Mouse (Mus musculus) right cerebral cortex, adult 2 months (tissue): ENCODE data around the gene Hk1.
"Not testable (repeated sequence)": the region's sequence is repeated elsewhere in the genome, so short reads cannot be mapped to it uniquely, and the experiment has no call there.

Experiments
- DNase-seq, 2 experiments: peaks; one replicate each; pipeline ENCODE4 v3.0.0; 2021 to 2022; ENCODE audit warnings: low spot score in 2 of 2

Gene Hk1

GRCm38 (mm10) chr10:62341956-62342355 is 37.8 kb downstream of the Hk1 start:
- DNase-seq, result no peak

DNA sequence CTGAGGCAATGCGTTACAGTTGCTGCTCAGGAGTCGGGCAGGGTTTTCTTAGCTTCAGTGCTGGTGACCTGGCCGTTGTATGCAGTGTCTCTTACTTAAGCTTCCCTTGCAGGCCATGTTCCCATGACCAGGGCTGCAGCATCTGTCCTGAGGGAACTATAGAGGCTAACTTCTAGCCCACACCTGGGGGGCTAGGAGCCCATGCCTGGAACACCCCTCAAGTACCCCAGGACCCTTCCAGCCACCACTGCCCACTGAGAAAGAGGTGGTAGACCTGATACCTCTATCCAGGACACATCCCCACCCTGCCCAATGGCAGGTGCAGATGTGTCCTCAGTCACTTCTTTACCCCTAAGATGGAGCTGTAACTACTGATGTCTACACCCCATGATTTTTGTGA is 38.7 kb downstream of the Hk1 start:
- no peak for DNase-seq

- peak; percentile 96 to 97 for DNase-seq
Observed at GRCm38 (mm10) chr10:62340095-62340731, 39.5 kb downstream of the Hk1 start.

- DNase-seq, result peak; percentile 65 to 76
Observed at GRCm38 (mm10) chr10:62339211-62340094, 40.3 kb downstream of the Hk1 start.

DNA sequence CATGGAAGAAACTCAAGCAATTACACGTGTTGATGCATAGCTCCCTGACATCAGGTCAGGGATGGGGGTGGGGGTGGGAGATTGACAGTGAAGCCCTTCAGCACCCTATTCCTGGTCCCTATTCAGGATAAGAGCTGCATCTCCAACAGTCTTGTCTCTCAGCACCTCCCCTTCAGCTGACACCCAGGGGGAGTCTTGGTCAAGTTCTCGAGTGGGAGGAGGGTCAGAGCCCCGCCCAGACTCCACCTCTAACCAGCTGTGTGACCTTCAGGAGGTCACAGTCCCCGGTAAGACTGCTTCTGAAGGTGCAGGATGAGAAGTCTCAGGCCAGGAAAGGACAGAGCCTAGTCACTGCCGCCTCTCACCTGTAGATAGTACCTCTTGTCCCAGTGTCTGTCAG is 41.1 kb downstream of the Hk1 start:
- no peak for DNase-seq

- DNase-seq, result no peak
Observed at GRCm38 (mm10) chr10:62338176-62338575, 41.5 kb downstream of the Hk1 start.

DNA sequence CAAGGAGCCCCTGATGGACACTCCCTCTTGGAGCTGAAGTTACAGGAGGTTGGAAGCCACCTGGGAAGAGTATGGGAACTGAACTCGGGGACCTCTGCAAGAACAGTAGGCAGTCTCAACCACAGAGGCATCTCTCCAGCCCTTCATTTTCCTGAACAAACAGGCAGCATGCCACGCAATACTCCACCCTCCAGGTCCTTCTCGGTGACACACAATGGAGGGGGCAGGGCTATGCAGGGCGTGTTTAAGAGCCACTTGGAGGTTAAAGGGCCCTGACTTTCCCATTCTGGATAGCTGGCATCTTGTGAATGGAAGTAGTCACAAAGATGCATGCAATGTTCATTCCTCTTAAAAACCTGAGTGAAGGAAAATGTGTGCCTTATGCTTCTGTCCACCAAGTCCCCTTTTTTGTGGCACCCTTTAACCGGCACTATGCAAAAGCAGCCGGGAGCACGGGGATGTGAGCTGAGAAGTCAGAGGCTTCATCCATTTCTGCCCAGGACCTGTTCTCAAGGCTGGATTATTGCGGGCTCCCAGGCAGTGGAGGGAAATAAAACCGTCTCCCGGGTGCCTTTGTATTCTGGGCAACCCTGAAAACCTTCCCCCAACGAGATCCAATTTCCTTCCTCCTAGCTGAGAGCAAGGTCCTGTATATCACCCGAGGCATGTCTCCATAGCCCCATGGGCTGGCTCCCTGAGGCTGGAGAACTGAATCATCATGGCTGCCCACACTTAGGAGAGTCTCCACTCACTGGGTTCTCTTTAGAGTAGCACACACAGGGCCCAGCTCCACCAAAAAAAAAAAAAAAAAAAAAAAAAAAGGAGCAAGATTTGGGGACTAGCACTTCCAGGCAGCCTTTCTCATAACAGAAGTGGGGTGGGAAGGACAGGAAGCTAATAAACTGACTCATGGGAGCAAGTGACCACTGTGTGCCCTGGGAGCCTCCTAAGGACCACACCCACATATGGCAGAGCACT is 42.8 kb downstream of the Hk1 start:
- DNase-seq, result no peak

DNA sequence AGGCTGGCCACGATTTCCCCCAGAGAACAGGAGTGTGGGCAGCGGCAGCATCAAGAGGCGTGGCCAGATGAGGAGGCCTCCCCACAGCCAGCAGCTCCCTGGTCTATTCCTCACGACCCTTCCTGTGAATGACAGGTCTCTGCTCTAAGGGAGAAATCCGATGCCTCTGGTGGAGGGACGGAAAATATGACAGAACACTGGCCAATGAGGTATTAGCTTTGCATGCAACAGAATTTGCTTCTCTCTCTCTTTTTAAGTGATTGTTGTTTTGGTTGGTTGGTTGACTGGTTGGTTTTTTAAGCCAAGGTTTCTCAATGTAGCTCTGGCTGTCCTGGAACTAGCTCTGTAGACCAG is 44.3 kb downstream of the Hk1 start:
- DNase-seq, result no peak

- DNase-seq, result no peak
Observed at GRCm38 (mm10) chr10:62334686-62335422, 44.9 kb downstream of the Hk1 start.

GRCm38 (mm10) chr10:62333269-62333668 is 46.4 kb downstream of the Hk1 start:
- no peak for DNase-seq

DNA sequence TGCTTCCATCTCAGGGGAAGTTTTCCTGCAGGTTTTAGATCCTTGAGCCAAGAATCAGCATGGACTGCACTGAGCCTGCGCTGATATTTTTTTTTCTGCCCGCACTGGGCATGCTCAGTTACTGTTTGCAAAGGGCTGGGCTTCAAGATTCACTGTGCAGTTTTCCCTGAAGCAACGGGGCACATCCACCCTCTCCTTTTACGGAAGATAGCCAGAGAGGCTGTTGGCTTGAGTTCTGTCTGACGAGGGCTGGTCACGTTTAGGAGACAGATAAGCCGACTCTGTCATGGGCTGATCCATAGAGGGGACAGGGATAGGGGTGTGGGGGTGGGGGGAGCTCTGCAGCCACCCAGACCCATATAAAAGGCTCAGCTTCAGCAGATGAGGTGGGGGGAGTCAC is 47.2 kb downstream of the Hk1 start:
- peak; percentile 60 to 70 for DNase-seq

DNA sequence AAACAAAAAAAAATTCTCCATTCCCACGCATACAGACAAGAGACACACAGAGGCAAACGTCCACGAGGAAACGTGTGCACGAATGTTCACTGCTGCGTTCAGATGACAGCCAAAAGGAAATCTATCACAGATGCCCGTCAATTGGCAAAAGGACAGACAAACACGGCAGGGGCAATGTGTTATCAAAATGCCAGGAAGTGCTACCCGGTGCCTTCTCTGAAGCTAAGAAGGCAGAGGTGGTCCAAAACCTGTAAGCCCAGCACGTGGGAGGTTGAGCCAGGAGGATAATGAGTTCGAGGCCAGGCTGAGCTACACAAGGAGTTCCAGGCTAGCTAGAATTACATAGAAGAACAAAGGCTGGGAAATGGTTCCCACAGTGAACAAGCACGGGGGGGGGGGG is 47.9 kb downstream of the Hk1 start:
- DNase-seq, result no peak

- no peak for DNase-seq
Observed at GRCm38 (mm10) chr10:62331296-62331695, 48.4 kb downstream of the Hk1 start.

- no peak for DNase-seq
Observed at GRCm38 (mm10) chr10:62329846-62330245, 49.9 kb downstream of the Hk1 start.

GRCm38 (mm10) chr10:62328886-62329412 is 50.8 kb downstream of the Hk1 start:
- no peak for DNase-seq

DNA sequence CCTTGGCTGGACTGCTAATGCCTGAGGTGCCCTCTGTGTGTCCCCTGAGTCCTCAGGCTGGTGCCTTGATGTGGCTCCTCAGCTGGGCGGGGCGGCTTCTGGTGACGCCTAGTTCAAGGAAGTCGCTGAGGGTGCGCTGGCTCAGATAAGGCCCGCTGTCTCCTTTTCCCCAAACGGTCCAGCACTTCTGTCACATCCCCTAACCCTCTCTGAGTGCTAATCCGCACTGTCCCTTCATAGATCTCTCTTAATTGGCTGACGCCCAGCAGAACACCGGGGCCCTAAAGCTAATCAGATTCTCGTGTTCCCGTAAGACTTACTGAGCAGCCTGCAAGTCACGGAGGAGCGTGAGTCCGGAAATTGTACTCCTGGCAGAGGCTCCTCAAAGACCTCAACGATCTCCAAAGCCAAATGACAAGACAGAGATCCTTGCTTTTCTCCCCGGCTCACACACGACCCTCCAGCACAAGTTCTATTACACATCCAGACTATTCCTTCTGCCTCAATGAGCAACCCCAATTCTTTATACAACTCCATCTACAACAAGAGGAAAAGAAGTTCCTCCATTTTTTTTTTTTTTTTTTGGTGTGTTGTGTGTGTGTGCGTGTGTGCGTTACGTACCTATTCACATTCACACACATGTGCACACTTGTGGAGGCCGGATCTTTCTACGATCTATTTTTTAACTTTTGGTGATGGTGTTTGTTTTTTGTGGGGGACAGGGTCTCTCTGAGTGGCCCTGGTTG is 52.0 kb downstream of the Hk1 start:
- no peak for DNase-seq

- no peak for DNase-seq
Observed at GRCm38 (mm10) chr10:62326818-62327571, 52.7 kb downstream of the Hk1 start.

GRCm38 (mm10) chr10:62326002-62326401 is 53.7 kb downstream of the Hk1 start:
- no peak for DNase-seq

DNA sequence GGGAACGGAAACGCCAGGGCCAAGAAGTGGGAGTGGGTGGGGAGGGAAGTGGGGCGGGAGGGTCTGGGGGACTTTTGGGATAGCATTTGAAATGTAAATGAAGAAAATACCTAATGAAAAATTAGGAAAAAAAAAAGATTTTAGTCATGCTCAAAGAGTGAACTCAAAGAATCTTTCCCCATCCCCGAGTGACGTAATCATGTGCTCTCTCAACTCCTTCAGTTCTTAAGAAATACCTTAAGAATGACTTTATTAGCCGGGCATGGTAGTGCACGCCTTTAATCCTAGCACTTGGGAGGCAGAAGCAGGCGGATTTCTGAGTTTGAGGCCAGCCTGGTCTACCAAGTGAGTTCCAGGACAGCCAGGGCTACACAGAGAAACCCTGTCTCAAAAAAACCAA is 56.9 kb downstream of the Hk1 start:
- DNase-seq, result not testable (repeated sequence)

- DNase-seq, result no peak
Observed at GRCm38 (mm10) chr10:62321457-62321856, 58.3 kb downstream of the Hk1 start.
